Mouse (Mus musculus): ENCODE results near the gene Vmn1r213. TPM values are rescaled to one million over a fixed set of nuclear protein-coding genes. Genes with fewer than 3 reads are reported as not detected.

The Vmn1r213 gene
- polyA plus RNA-seq (2016; fragmentation: Nextera tagmentation; extraction: Ambion mirVana) = not detected in 2 replicates

DNA sequence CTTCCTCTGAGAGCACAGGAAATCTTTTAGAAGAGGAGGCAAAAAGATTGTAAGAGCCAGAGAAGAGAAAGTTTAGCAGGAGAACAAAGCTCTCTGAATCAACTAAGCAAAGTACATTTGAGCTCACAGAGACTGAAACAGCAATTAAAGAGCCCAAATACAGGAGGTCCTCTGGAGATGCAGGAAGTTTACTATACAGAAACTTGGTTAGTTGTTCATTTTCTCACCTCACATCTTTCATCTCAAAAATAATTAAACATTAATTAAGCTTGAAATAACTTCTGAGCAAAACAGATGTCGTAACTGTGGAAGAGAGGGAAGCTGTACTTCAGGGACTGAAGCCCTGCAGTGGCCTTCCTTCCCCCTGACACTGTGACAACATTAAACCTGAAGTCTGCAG, at the start of gene Vmn1r213:
Gene Vmn1r213 (plus strand): TSS at position 301 of the 400 bp plus-strand sequence.
- DNase-seq (ENCODE audit: low spot score) = no peak
- Histone ChIP-seq H3K27ac (no peak within 1 kb of the TSS), H3K4me1 (no peaks in the 10 kb centered on the region), H3K36me3 (no peaks in the 10 kb centered on the region), H3K27me3 (ENCODE audit: insufficient read depth, poor library complexity, severe bottlenecking) (no peaks in the 10 kb centered on the region), H3K9me3 (no peaks in the 10 kb centered on the region), H3K4me3 (no peak within 1 kb of the TSS)
- 67% methylated on average over 1 of the region's 1 CpGs for WGBS

GRCm38 (mm10) chr13:22990214-22990891, 17.1 kb upstream of the Vmn1r213 start:
- H3K36me3 ChIP-seq = no peaks in the 10 kb centered on the region
- no peaks in the 10 kb centered on the region for H3K9me3 ChIP-seq
- DNase-seq (ENCODE audit: low spot score) = no peak
- no peak overlapping the region for H3K4me3 ChIP-seq
- H3K4me1 ChIP-seq = no peaks in the 10 kb centered on the region
- no peaks in the 10 kb centered on the region for H3K27me3 ChIP-seq (ENCODE audit: insufficient read depth, poor library complexity, severe bottlenecking)
- 80% methylated on average over 11 of the region's 11 CpGs for WGBS
- H3K27ac ChIP-seq = no peak overlapping the region

- Histone ChIP-seq H3K27me3 (ENCODE audit: insufficient read depth, poor library complexity, severe bottlenecking) (no peaks in the 10 kb centered on the region), H3K4me1 (no peaks in the 10 kb centered on the region), H3K4me3 (no peak overlapping the region), H3K9me3 (0 out of 2 replicates have a peak, but pooled peaks cover 4% of the 10 kb centered on the region), H3K27ac (no peak overlapping the region), H3K36me3 (no peaks in the 10 kb centered on the region)
- 44% methylated on average over 1 of the region's 1 CpGs for WGBS
- DNase-seq (ENCODE audit: low spot score) = no peak
Observed at GRCm38 (mm10) chr13:22992178-22992700, 15.2 kb upstream of the Vmn1r213 start.

- Histone ChIP-seq H3K36me3 (no peaks in the 10 kb centered on the region), H3K27me3 (ENCODE audit: insufficient read depth, poor library complexity, severe bottlenecking) (no peaks in the 10 kb centered on the region), H3K4me1 (no peaks in the 10 kb centered on the region), H3K4me3 (no peak overlapping the region), H3K27ac (no peak overlapping the region), H3K9me3 (0 out of 2 replicates have a peak, but pooled peaks cover 4% of the 10 kb centered on the region)
- DNase-seq (ENCODE audit: low spot score) = no peak
- 74% methylated on average over 2 of the region's 2 CpGs for WGBS
Observed at GRCm38 (mm10) chr13:22992721-22993120, 14.7 kb upstream of the Vmn1r213 start.

DNA sequence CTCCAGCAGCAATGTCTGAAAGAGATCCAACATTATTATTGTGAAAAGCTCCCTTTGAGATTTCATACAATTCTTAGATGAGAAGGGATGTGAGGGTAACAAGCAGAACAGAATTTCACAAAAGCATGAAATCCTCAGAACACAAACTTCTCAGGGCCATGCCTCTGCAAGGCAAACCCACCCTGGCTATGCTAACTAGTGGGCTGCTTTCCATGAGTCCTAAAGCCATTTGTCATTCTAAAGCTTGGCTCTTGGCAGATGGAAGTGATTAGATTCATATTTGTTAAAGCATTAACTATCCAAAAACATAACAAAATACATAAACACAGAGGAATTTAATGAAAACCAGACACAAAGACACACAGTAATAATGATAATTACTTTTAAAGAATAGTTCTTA, 10.7 kb downstream of the Vmn1r213 start:
- H3K27ac ChIP-seq = no peak overlapping the region
- H3K9me3 ChIP-seq = no peaks in the 10 kb centered on the region
- no peak overlapping the region for H3K4me3 ChIP-seq
- H3K27me3 ChIP-seq (ENCODE audit: insufficient read depth, poor library complexity, severe bottlenecking) = no peaks in the 10 kb centered on the region
- no peaks in the 10 kb centered on the region for H3K4me1 ChIP-seq
- no peak for DNase-seq (ENCODE audit: low spot score)
- no peaks in the 10 kb centered on the region for H3K36me3 ChIP-seq

- Histone ChIP-seq H3K4me1 (no peaks in the 10 kb centered on the region), H3K9me3 (no peaks in the 10 kb centered on the region)
- DNase-seq (ENCODE audit: low spot score) = no peak
Observed at GRCm38 (mm10) chr13:23024812-23025211, 17.4 kb downstream of the Vmn1r213 start.

GRCm38 (mm10) chr13:23030118-23030517, 22.7 kb downstream of the Vmn1r213 start, which contains the start of gene Vmn1r214:
TSS of gene Vmn1r214 (plus strand) at chr13:23030418.
- Histone ChIP-seq H3K27me3 (ENCODE audit: insufficient read depth, poor library complexity, severe bottlenecking) (no peaks in the 10 kb centered on the region), H3K36me3 (no peaks in the 10 kb centered on the region), H3K27ac (no peak within 1 kb of the TSS), H3K4me1 (no peaks in the 10 kb centered on the region), H3K9me3 (no peaks in the 10 kb centered on the region), H3K4me3 (no peak within 1 kb of the TSS)
- WGBS = 81% methylated on average over 3 of the region's 3 CpGs
- no peak for DNase-seq (ENCODE audit: low spot score)

More at GRCm38 (mm10) chr13:23024812-23025211, 17.4 kb downstream of the Vmn1r213 start:
- Histone ChIP-seq H3K36me3 (no peaks in the 10 kb centered on the region), H3K27ac (no peak overlapping the region), H3K4me3 (no peak overlapping the region), H3K27me3 (ENCODE audit: insufficient read depth, poor library complexity, severe bottlenecking) (no peaks in the 10 kb centered on the region)

GRCm38 (mm10) chr13:23057778-23058177, 50.3 kb downstream of the Vmn1r213 start:
- Histone ChIP-seq H3K9me3 (no peaks in the 10 kb centered on the region), H3K4me3 (no peak overlapping the region), H3K36me3 (no peaks in the 10 kb centered on the region), H3K4me1 (no peaks in the 10 kb centered on the region), H3K27me3 (ENCODE audit: insufficient read depth, poor library complexity, severe bottlenecking) (no peaks in the 10 kb centered on the region), H3K27ac (no peak overlapping the region)
- WGBS = 35% methylated on average over 1 of the region's 1 CpGs
- no peak for DNase-seq (ENCODE audit: low spot score)

Other genes starting within 250 kb of the Vmn1r213 start
- gene Vmn1r208, start 230.3 kb upstream of the Vmn1r213 start, polyA plus RNA-seq (2016; fragmentation: Nextera tagmentation; extraction: Ambion mirVana) = not detected in 2 replicates
- not detected in 2 replicates for gene Vmn1r209, start 198.0 kb upstream of the Vmn1r213 start, polyA plus RNA-seq (2016; fragmentation: Nextera tagmentation; extraction: Ambion mirVana)
- gene Vmn1r210, start 176.3 kb upstream of the Vmn1r213 start, polyA plus RNA-seq (2016; fragmentation: Nextera tagmentation; extraction: Ambion mirVana) = not detected in 2 replicates
- not detected in 2 replicates for gene Vmn1r211, start 150.1 kb upstream of the Vmn1r213 start, polyA plus RNA-seq (2016; fragmentation: Nextera tagmentation; extraction: Ambion mirVana)
- not detected in 2 replicates for gene Vmn1r212, start 123.5 kb upstream of the Vmn1r213 start, polyA plus RNA-seq (2016; fragmentation: Nextera tagmentation; extraction: Ambion mirVana)
- gene Vmn1r214, start 22.8 kb downstream of the Vmn1r213 start, polyA plus RNA-seq (2016; fragmentation: Nextera tagmentation; extraction: Ambion mirVana) = not detected in 2 replicates
- gene Vmn1r215, start 60.4 kb downstream of the Vmn1r213 start, polyA plus RNA-seq (2016; fragmentation: Nextera tagmentation; extraction: Ambion mirVana) = not detected in 2 replicates
- not detected in 2 replicates for gene Vmn1r217, start 110.6 kb downstream of the Vmn1r213 start, polyA plus RNA-seq (2016; fragmentation: Nextera tagmentation; extraction: Ambion mirVana)
- gene Vmn1r218, start 125.5 kb downstream of the Vmn1r213 start, polyA plus RNA-seq (2016; fragmentation: Nextera tagmentation; extraction: Ambion mirVana) = not detected in 2 replicates
- 0.03 TPM in 1 of 2 replicates, not detected in the other for gene Vmn1r219, start 151.7 kb downstream of the Vmn1r213 start, polyA plus RNA-seq (2016; fragmentation: Nextera tagmentation; extraction: Ambion mirVana)
- not detected in 2 replicates for gene Vmn1r220, start 180.3 kb downstream of the Vmn1r213 start, polyA plus RNA-seq (2016; fragmentation: Nextera tagmentation; extraction: Ambion mirVana)
- not detected in 2 replicates for gene Vmn1r221, start 206.5 kb downstream of the Vmn1r213 start, polyA plus RNA-seq (2016; fragmentation: Nextera tagmentation; extraction: Ambion mirVana)
- not detected in 2 replicates for gene Vmn1r222, start 228.3 kb downstream of the Vmn1r213 start, polyA plus RNA-seq (2016; fragmentation: Nextera tagmentation; extraction: Ambion mirVana)
- gene Vmn1r223, start 239.5 kb downstream of the Vmn1r213 start, polyA plus RNA-seq (2016; fragmentation: Nextera tagmentation; extraction: Ambion mirVana) = not detected in 2 replicates

All from heart, embryonic 10.5 days (tissue).